Comparison of ENCODE assay signal across 17 mouse cellular contexts in the genomic region with DNA sequence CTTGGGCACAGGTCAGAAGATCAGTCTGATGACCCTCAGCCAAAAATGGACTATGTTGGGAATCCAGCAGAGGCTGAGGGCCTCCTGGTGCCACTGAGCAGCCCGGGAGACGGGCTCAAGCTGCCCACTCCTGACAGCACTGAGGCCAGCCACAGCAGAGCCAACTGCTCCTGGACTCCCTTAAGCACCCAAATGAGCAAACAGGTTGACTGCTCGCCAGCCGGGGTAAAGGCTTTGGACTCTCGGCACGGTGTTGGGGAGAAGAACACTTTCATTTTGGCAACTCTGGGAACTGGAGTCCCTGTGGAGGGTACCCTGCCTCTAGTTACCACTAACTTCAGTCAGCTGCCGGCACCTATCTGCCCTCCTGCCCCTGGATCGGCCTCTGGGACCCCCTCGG.
"Had no signal": no experiment of that assay in that cellular context is flagged by ENCODE, and none has a peak within 500 bp of the region (broad histone marks: within the 10 kb centered on the region; RNA-seq: fewer than 3 reads in every experiment).

No protein-coding gene starts in this region.

- H3K27ac ChIP-seq: lung, embryonic 15.5 days; macrophage; midbrain, embryonic 13.5 days; midbrain, embryonic 15.5 days; neural tube, embryonic 12.5 days had no signal

- H3K4me1 ChIP-seq: megakaryocyte, embryonic 14.5 days; midbrain, embryonic 15.5 days; neural tube, embryonic 12.5 days had no signal

- DNase-seq: lung, adult 2 months; lung, postnatal 14 days; lung, postnatal 36 days; retina, postnatal 1 day; right cerebral cortex, adult 18-20 months; right cerebral cortex, postnatal 25 days; right cerebral cortex, postnatal 4 days; spleen, adult 18-20 months; thymus, adult 18-20 months; thymus, postnatal 14 days; thymus, postnatal 36 days had no signal

- H3K4me3 ChIP-seq: lung, embryonic 15.5 days; megakaryocyte, embryonic 14.5 days; midbrain, embryonic 13.5 days; midbrain, embryonic 15.5 days; neural tube, embryonic 12.5 days had no signal
